Mouse (Mus musculus): ENCODE results near the gene Tfb2m. TPM values are rescaled to one million over a fixed set of nuclear protein-coding genes. Genes with fewer than 3 reads are reported as not detected.
A peak's percentile ranks its signal among the peaks of the same experiment; 100 is the strongest.

Tfb2m gene
- polyA plus RNA-seq, 1 experiment, result 14.2 TPM

- Histone ChIP-seq H3K4me2 (ENCODE audit: low read depth) (peak overlapping the region; percentile 87), H3K79me2 (ENCODE audit: control insufficient read depth, insufficient read depth) (no peaks in the 10 kb centered on the region), H3K27me3 (ENCODE audit: control insufficient read depth, insufficient read depth, insufficient read length) (no peaks in the 10 kb centered on the region), H3K4me3 (peak overlapping the region; percentile 56), H3K36me3 (ENCODE audit: control insufficient read depth, insufficient read depth) (no peaks in the 10 kb centered on the region), H3ac (ENCODE audit: control insufficient read depth, insufficient read length) (peak overlapping the region; percentile 22)
- TF ChIP-seq SRF (IDR thresholded peaks at IDR 0.05; ENCODE audit: control insufficient read depth, insufficient read length, low read depth), result no peak
- no peak for TF ChIP-seq MYOD1 (IDR thresholded peaks at IDR 0.05; ENCODE audit: control insufficient read depth in 1 of 3, insufficient read length in 2 of 3, low read depth in 2 of 3)
- TF ChIP-seq USF1 (IDR thresholded peaks at IDR 0.05; ENCODE audit: low read depth), result no peak
- no peak for TF ChIP-seq TCF3 (IDR thresholded peaks at IDR 0.05; ENCODE audit: insufficient read length, low read depth)
- TF ChIP-seq MAX (IDR thresholded peaks at IDR 0.05; ENCODE audit: low read depth), result no peak
- TF ChIP-seq E2F4 (IDR thresholded peaks at IDR 0.05; ENCODE audit: insufficient read depth), result no peak
- TF ChIP-seq REST (IDR thresholded peaks at IDR 0.05; ENCODE audit: insufficient read depth, insufficient read length), result no peak
- TF ChIP-seq CEBPB (IDR thresholded peaks at IDR 0.05; ENCODE audit: insufficient read depth, poor library complexity, severe bottlenecking), result no peak
- no peak for TF ChIP-seq POLR2A (IDR thresholded peaks at IDR 0.05; ENCODE audit: insufficient read length, low read depth)
- no peak for TF ChIP-seq TCF12 (IDR thresholded peaks at IDR 0.05; ENCODE audit: insufficient read depth, poor library complexity, severe bottlenecking)
- TF ChIP-seq MYOG (IDR thresholded peaks at IDR 0.05; ENCODE audit: control insufficient read depth in 1 of 3, insufficient read depth in 1 of 3, insufficient read length in 2 of 3, low read depth in 2 of 3), result no peak
- no peak for TF ChIP-seq POLR2AphosphoS2 (IDR thresholded peaks at IDR 0.05; ENCODE audit: insufficient read length, low read depth)
Measured at GRCm38 (mm10) chr1:179516941-179517712, 28.9 kb downstream of the Tfb2m start.

DNA sequence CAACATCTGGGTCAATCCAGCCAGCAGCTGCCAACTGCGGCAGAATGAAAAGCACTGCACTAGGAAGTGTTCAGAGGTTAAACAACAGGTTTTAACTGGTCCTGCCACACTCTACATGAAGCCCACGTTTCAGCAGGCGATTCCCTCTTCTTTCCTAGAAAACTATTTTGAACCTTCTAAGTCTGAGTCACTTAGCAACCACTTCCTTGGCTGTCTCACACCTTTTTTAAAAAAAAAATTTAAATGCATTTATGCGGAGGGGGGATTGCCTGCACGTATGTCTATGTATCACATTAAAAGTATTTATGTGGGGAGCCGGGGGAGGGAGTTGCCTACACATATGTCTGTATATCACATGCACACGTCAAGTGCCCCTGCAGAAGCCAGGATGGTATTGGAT lies 34.2 kb downstream of the Tfb2m start:
- no peaks in the 10 kb centered on the region for H3K27me3 ChIP-seq (ENCODE audit: control insufficient read depth, insufficient read depth, insufficient read length)
- TF ChIP-seq TCF12 (IDR thresholded peaks at IDR 0.05; ENCODE audit: insufficient read depth, poor library complexity, severe bottlenecking) (no peak), USF1 (IDR thresholded peaks at IDR 0.05; ENCODE audit: low read depth) (no peak), TCF3 (IDR thresholded peaks at IDR 0.05; ENCODE audit: insufficient read length, low read depth) (no peak), CEBPB (IDR thresholded peaks at IDR 0.05; ENCODE audit: insufficient read depth, poor library complexity, severe bottlenecking) (no peak), MYOG (IDR thresholded peaks at IDR 0.05; ENCODE audit: control insufficient read depth in 1 of 3, insufficient read depth in 1 of 3, insufficient read length in 2 of 3, low read depth in 2 of 3) (no peak), POLR2AphosphoS2 (IDR thresholded peaks at IDR 0.05; ENCODE audit: insufficient read length, low read depth) (no peak), E2F4 (IDR thresholded peaks at IDR 0.05; ENCODE audit: insufficient read depth) (no peak), MAX (IDR thresholded peaks at IDR 0.05; ENCODE audit: low read depth) (no peak), MYOD1 (IDR thresholded peaks at IDR 0.05; ENCODE audit: control insufficient read depth in 1 of 3, insufficient read length in 2 of 3, low read depth in 2 of 3) (no peak), SRF (IDR thresholded peaks at IDR 0.05; ENCODE audit: control insufficient read depth, insufficient read length, low read depth) (no peak), POLR2A (IDR thresholded peaks at IDR 0.05; ENCODE audit: insufficient read length, low read depth) (no peak), REST (IDR thresholded peaks at IDR 0.05; ENCODE audit: insufficient read depth, insufficient read length) (no peak)
- no peak overlapping the region for H3K4me3 ChIP-seq
- H3K4me2 ChIP-seq (ENCODE audit: low read depth), result no peak overlapping the region
- H3K79me2 ChIP-seq (ENCODE audit: control insufficient read depth, insufficient read depth), result no peaks in the 10 kb centered on the region
- H3ac ChIP-seq (ENCODE audit: control insufficient read depth, insufficient read length), result no peak overlapping the region
- H3K36me3 ChIP-seq (ENCODE audit: control insufficient read depth, insufficient read depth), result no peaks in the 10 kb centered on the region

GRCm38 (mm10) chr1:179510546-179511340 lies 35.3 kb downstream of the Tfb2m start:
- Histone ChIP-seq H3ac (ENCODE audit: control insufficient read depth, insufficient read length) (no peak overlapping the region), H3K79me2 (ENCODE audit: control insufficient read depth, insufficient read depth) (no peaks in the 10 kb centered on the region), H3K36me3 (ENCODE audit: control insufficient read depth, insufficient read depth) (no peaks in the 10 kb centered on the region), H3K4me2 (ENCODE audit: low read depth) (no peak overlapping the region), H3K4me3 (no peak overlapping the region), H3K27me3 (ENCODE audit: control insufficient read depth, insufficient read depth, insufficient read length) (no peaks in the 10 kb centered on the region)
- TF ChIP-seq E2F4 (IDR thresholded peaks at IDR 0.05; ENCODE audit: insufficient read depth) (no peak), POLR2A (IDR thresholded peaks at IDR 0.05; ENCODE audit: insufficient read length, low read depth) (no peak), MYOD1 (IDR thresholded peaks at IDR 0.05; ENCODE audit: control insufficient read depth in 1 of 3, insufficient read length in 2 of 3, low read depth in 2 of 3) (no peak), CEBPB (IDR thresholded peaks at IDR 0.05; ENCODE audit: insufficient read depth, poor library complexity, severe bottlenecking) (no peak), MAX (IDR thresholded peaks at IDR 0.05; ENCODE audit: low read depth) (no peak), TCF3 (IDR thresholded peaks at IDR 0.05; ENCODE audit: insufficient read length, low read depth) (no peak), USF1 (IDR thresholded peaks at IDR 0.05; ENCODE audit: low read depth) (no peak), MYOG (IDR thresholded peaks at IDR 0.05; ENCODE audit: control insufficient read depth in 1 of 3, insufficient read depth in 1 of 3, insufficient read length in 2 of 3, low read depth in 2 of 3) (no peak), REST (IDR thresholded peaks at IDR 0.05; ENCODE audit: insufficient read depth, insufficient read length) (no peak)

DNA sequence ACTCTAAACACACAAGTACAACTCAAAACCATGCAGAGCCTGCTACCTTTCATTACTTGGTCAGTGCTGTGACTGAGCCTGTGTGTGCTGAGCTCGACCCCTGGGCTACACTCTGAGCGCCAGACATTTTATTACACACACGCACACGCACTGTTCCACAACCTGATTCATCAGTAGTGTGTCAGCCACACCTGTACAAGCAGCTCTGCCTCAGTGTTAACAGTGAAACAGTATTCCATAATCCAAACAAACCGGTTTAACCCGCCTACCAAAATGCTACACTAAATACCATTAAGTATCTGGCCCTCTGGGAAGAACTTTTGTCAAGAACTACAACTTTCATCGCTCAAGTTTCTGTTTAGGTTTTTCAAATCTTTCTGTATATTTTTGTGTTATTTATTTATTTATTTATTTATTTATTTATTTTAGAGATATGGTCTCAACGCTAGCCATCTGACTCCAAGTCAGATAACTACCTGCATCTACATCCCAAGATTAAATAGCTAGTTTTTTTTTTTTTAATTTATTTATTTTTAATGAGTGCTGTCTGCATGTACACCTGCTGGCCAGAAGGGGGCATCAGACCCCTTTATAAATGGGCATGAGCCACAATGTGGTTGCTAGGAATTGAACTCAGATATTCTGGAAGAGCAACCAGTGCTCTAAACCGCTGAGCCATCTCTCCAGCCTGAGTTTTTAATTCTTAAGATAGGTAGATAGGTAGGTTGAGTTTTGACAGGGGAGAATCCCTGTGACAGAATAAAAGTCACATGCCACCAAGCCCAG lies 39.3 kb downstream of the Tfb2m start:
- Histone ChIP-seq H3K27me3 (ENCODE audit: control insufficient read depth, insufficient read depth, insufficient read length) (no peaks in the 10 kb centered on the region), H3ac (ENCODE audit: control insufficient read depth, insufficient read length) (no peak overlapping the region), H3K4me3 (no peak overlapping the region), H3K79me2 (ENCODE audit: control insufficient read depth, insufficient read depth) (no peaks in the 10 kb centered on the region), H3K4me2 (ENCODE audit: low read depth) (no peak overlapping the region), H3K36me3 (ENCODE audit: control insufficient read depth, insufficient read depth) (no peaks in the 10 kb centered on the region)
- TF ChIP-seq MYOG (IDR thresholded peaks at IDR 0.05; ENCODE audit: control insufficient read depth in 1 of 3, insufficient read depth in 1 of 3, insufficient read length in 2 of 3, low read depth in 2 of 3) (no peak), USF1 (IDR thresholded peaks at IDR 0.05; ENCODE audit: low read depth) (no peak), REST (IDR thresholded peaks at IDR 0.05; ENCODE audit: insufficient read depth, insufficient read length) (no peak), POLR2A (IDR thresholded peaks at IDR 0.05; ENCODE audit: insufficient read length, low read depth) (no peak), POLR2AphosphoS2 (IDR thresholded peaks at IDR 0.05; ENCODE audit: insufficient read length, low read depth) (no peak), TCF3 (IDR thresholded peaks at IDR 0.05; ENCODE audit: insufficient read length, low read depth) (no peak), SRF (IDR thresholded peaks at IDR 0.05; ENCODE audit: control insufficient read depth, insufficient read length, low read depth) (no peak), MYOD1 (IDR thresholded peaks at IDR 0.05; ENCODE audit: control insufficient read depth in 1 of 3, insufficient read length in 2 of 3, low read depth in 2 of 3) (no peak)
